Mouse (Mus musculus): Measurements from ENCODE around the gene Eci1. TPM values are rescaled to one million over a fixed set of nuclear protein-coding genes. Genes with fewer than 3 reads are reported as not detected.

The Eci1 gene
- total RNA-seq, 2 experiments from 2014 or later = 2.7 to 4.3 TPM

DNA sequence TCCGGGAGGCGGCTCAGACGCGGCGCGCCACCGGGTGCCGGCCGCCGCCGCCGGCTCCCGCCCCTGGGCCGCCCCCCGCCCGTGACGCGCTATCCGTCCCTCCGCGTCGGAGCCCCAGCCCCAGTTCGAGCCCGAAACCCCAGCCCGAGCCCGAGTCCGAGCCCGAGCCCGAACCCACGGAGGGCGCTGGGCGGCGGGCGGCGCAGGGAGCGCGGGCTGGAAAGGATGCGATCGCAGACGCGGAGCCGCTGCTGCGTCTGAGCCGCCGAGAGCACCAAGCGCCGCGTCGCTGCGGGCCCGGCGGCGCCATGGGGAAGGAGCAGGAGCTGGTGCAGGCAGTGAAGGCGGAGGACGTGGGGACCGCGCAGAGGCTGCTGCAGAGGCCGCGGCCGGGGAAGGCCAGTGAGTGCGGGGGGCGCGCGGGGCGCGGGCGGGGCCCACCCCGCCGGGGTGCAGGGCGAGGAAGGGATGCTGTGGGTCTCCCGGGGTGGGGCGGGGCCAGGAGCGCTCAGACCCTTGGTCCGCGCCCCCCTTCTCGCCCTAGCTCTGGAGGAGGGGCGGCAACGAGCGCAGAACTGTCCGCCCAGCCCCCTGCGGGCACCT, 62.3 kb downstream of the Eci1 start:
- ATAC-seq (replicated peaks; ENCODE audit: low FRiP score, poor library complexity, severe bottlenecking) = no peak

Other genes starting within 250 kb of the Eci1 start
- gene Tbc1d24, start 221.1 kb upstream of the Eci1 start, total RNA-seq (2015; ENCODE audit: low replicate concordance) = 2.3 TPM in 2 replicates
- gene Tbc1d24, start 221.1 kb upstream of the Eci1 start, total RNA-seq (2017; ENCODE audit: low replicate concordance) = 0.98 and 1.6 TPM in 2 replicates
- not detected in 2 replicates for gene Ntn3, start 217.1 kb upstream of the Eci1 start, total RNA-seq (2015; ENCODE audit: low replicate concordance)
- gene Ntn3, start 217.1 kb upstream of the Eci1 start, total RNA-seq (2017; ENCODE audit: low replicate concordance) = not detected in 2 replicates
- 5.6 and 10.9 TPM in 2 replicates for gene Tedc2, start 205.8 kb upstream of the Eci1 start, total RNA-seq (2015; ENCODE audit: low replicate concordance)
- gene Tedc2, start 205.8 kb upstream of the Eci1 start, total RNA-seq (2017; ENCODE audit: low replicate concordance) = 6.0 and 6.8 TPM in 2 replicates
- 16.1 and 24.7 TPM in 2 replicates for gene Ccnf, start 175.2 kb upstream of the Eci1 start, total RNA-seq (2015; ENCODE audit: low replicate concordance)
- 42.2 and 65.5 TPM in 2 replicates for gene Ccnf, start 175.2 kb upstream of the Eci1 start, total RNA-seq (2017; ENCODE audit: low replicate concordance)
- not detected in 2 replicates for gene Abca17, start 75.6 kb upstream of the Eci1 start, total RNA-seq (2015; ENCODE audit: low replicate concordance)
- gene Abca17, start 75.6 kb upstream of the Eci1 start, total RNA-seq (2017; ENCODE audit: low replicate concordance) = not detected in 2 replicates
- gene Abca3, start 74.7 kb upstream of the Eci1 start, total RNA-seq (2015; ENCODE audit: low replicate concordance) = 7.3 and 16.1 TPM in 2 replicates
- 11.1 and 14.8 TPM in 2 replicates for gene Abca3, start 74.7 kb upstream of the Eci1 start, total RNA-seq (2017; ENCODE audit: low replicate concordance)
- 38.7 and 42.8 TPM in 2 replicates for gene Rnps1, start 12.1 kb upstream of the Eci1 start, total RNA-seq (2015; ENCODE audit: low replicate concordance)
- gene Rnps1, start 12.1 kb upstream of the Eci1 start, total RNA-seq (2017; ENCODE audit: low replicate concordance) = 43.6 and 43.7 TPM in 2 replicates
- gene Dnase1l2, start 16.5 kb downstream of the Eci1 start, total RNA-seq (2015; ENCODE audit: low replicate concordance) = 2.1 TPM in 1 of 2 replicates, not detected in the other
- gene Dnase1l2, start 16.5 kb downstream of the Eci1 start, total RNA-seq (2017; ENCODE audit: low replicate concordance) = 0.85 and 5.6 TPM in 2 replicates
- 15.0 and 20.9 TPM in 2 replicates for gene E4f1, start 43.7 kb downstream of the Eci1 start, total RNA-seq (2015; ENCODE audit: low replicate concordance)
- gene E4f1, start 43.7 kb downstream of the Eci1 start, total RNA-seq (2017; ENCODE audit: low replicate concordance) = 13.4 and 14.1 TPM in 2 replicates
- gene Pgp, start 43.8 kb downstream of the Eci1 start, total RNA-seq (2015; ENCODE audit: low replicate concordance) = 14.2 and 20.2 TPM in 2 replicates
- gene Pgp, start 43.8 kb downstream of the Eci1 start, total RNA-seq (2017; ENCODE audit: low replicate concordance) = 6.1 and 8.1 TPM in 2 replicates
- 1.7 TPM in 1 of 2 replicates, not detected in the other for gene Bricd5, start 47.2 kb downstream of the Eci1 start, total RNA-seq (2015; ENCODE audit: low replicate concordance)
- 1.1 TPM in 1 of 2 replicates, not detected in the other for gene Bricd5, start 47.2 kb downstream of the Eci1 start, total RNA-seq (2017; ENCODE audit: low replicate concordance)
- 5.9 and 15.8 TPM in 2 replicates for gene Mlst8, start 52.4 kb downstream of the Eci1 start, total RNA-seq (2015; ENCODE audit: low replicate concordance)
- gene Mlst8, start 52.4 kb downstream of the Eci1 start, total RNA-seq (2017; ENCODE audit: low replicate concordance) = 5.5 and 8.2 TPM in 2 replicates
- gene Caskin1, start 62.0 kb downstream of the Eci1 start, total RNA-seq (2015; ENCODE audit: low replicate concordance) = not detected in 2 replicates
- gene Caskin1, start 62.0 kb downstream of the Eci1 start, total RNA-seq (2017; ENCODE audit: low replicate concordance) = not detected in 2 replicates
- gene Traf7, start 101.3 kb downstream of the Eci1 start, total RNA-seq (2015; ENCODE audit: low replicate concordance) = 11.9 and 13.2 TPM in 2 replicates
- 24.2 and 45.2 TPM in 2 replicates for gene Traf7, start 101.3 kb downstream of the Eci1 start, total RNA-seq (2017; ENCODE audit: low replicate concordance)
- gene Rab26, start 107.6 kb downstream of the Eci1 start, total RNA-seq (2015; ENCODE audit: low replicate concordance) = not detected in 2 replicates
- gene Rab26, start 107.6 kb downstream of the Eci1 start, total RNA-seq (2017; ENCODE audit: low replicate concordance) = not detected in 2 replicates
- 1.5 and 6.1 TPM in 2 replicates for gene Pkd1, start 123.2 kb downstream of the Eci1 start, total RNA-seq (2015; ENCODE audit: low replicate concordance)
- 3.8 and 16.2 TPM in 2 replicates for gene Pkd1, start 123.2 kb downstream of the Eci1 start, total RNA-seq (2017; ENCODE audit: low replicate concordance)
- gene Tsc2, start 206.0 kb downstream of the Eci1 start, total RNA-seq (2015; ENCODE audit: low replicate concordance) = 16.3 and 75.9 TPM in 2 replicates
- 8.6 and 9.0 TPM in 2 replicates for gene Tsc2, start 206.0 kb downstream of the Eci1 start, total RNA-seq (2017; ENCODE audit: low replicate concordance)
- gene Nthl1, start 206.0 kb downstream of the Eci1 start, total RNA-seq (2015; ENCODE audit: low replicate concordance) = 1.0 TPM in 1 of 2 replicates, not detected in the other
- 0.56 and 0.85 TPM in 2 replicates for gene Nthl1, start 206.0 kb downstream of the Eci1 start, total RNA-seq (2017; ENCODE audit: low replicate concordance)
- 0.38 TPM in 1 of 2 replicates, not detected in the other for gene Slc9a3r2, start 223.7 kb downstream of the Eci1 start, total RNA-seq (2015; ENCODE audit: low replicate concordance)
- 0.56 and 1.8 TPM in 2 replicates for gene Slc9a3r2, start 223.7 kb downstream of the Eci1 start, total RNA-seq (2017; ENCODE audit: low replicate concordance)
- not detected in 2 replicates for gene Npw, start 231.8 kb downstream of the Eci1 start, total RNA-seq (2015; ENCODE audit: low replicate concordance)
- not detected in 2 replicates for gene Npw, start 231.8 kb downstream of the Eci1 start, total RNA-seq (2017; ENCODE audit: low replicate concordance)
- 3.7 and 7.9 TPM in 2 replicates for gene Zfp598, start 243.0 kb downstream of the Eci1 start, total RNA-seq (2015; ENCODE audit: low replicate concordance)
- 4.0 and 4.3 TPM in 2 replicates for gene Zfp598, start 243.0 kb downstream of the Eci1 start, total RNA-seq (2017; ENCODE audit: low replicate concordance)

All from erythroblast, adult 5-6 weeks (primary cell).